Mouse (Mus musculus): ENCODE data around the gene Oog3. TPM values are rescaled to one million over a fixed set of nuclear protein-coding genes. Genes with fewer than 3 reads are reported as not detected.

Oog3 gene
- total RNA-seq (2021), result not detected
- long read RNA-seq, experiment 1, result 0 reads
- long read RNA-seq, experiment 2, result 0 reads

GRCm38 (mm10) chr4:144162563-144162962, at the start of gene Oog3:
Gene Oog3, minus strand, starts transcription at chr4:144162663.
- DNase-seq, result no peak

- DNase-seq, result no peak
Observed at GRCm38 (mm10) chr4:144190419-144190818, 28.0 kb upstream of the Oog3 start, which contains the start of gene Oog2. Gene Oog2, plus strand, starts transcription at chr4:144190719.

Other genes starting within 250 kb of the Oog3 start
- not detected for gene Pramef25, start 211.6 kb downstream of the Oog3 start, total RNA-seq (2021)
- not detected for gene Gm13101, start 195.7 kb downstream of the Oog3 start, total RNA-seq (2021)
- gene Pramef17, start 168.3 kb downstream of the Oog3 start, total RNA-seq (2021), result not detected
- gene Pramel4, start 103.5 kb downstream of the Oog3 start, total RNA-seq (2021), result not detected
- not detected for gene Gm13102, start 56.2 kb downstream of the Oog3 start, total RNA-seq (2021)
- gene Oog2, start 28.1 kb upstream of the Oog3 start, total RNA-seq (2021), result not detected
- gene C87977, start 50.7 kb upstream of the Oog3 start, total RNA-seq (2021), result not detected
- not detected for gene Pramel5, start 117.8 kb upstream of the Oog3 start, total RNA-seq (2021)
- gene Gm13128, start 167.6 kb upstream of the Oog3 start, total RNA-seq (2021), result not detected
- not detected for gene Gm13119, start 195.3 kb upstream of the Oog3 start, total RNA-seq (2021)
- not detected for gene Pramef20, start 215.3 kb upstream of the Oog3 start, total RNA-seq (2021)
- not detected for gene Pramef12, start 245.8 kb upstream of the Oog3 start, total RNA-seq (2021)

Measured in gastrocnemius, postnatal 10 days (tissue).